Mouse (Mus musculus) naive thymus-derived CD4-positive, alpha-beta T cell, adult 2 months (primary cell): ENCODE measurements at regions not wholly inside any gene's neighbourhood (a gene's known extent, or its start where the extent isn't known, plus 50 kb on each side); places are given as distances from the start of the nearest gene placed in this dataset.

Experiments used
- DNase-seq: peaks from one replicate; pipeline ENCODE4 v3.0.0-alpha.2; 2011; ENCODE audit warnings: low read depth

DNA sequence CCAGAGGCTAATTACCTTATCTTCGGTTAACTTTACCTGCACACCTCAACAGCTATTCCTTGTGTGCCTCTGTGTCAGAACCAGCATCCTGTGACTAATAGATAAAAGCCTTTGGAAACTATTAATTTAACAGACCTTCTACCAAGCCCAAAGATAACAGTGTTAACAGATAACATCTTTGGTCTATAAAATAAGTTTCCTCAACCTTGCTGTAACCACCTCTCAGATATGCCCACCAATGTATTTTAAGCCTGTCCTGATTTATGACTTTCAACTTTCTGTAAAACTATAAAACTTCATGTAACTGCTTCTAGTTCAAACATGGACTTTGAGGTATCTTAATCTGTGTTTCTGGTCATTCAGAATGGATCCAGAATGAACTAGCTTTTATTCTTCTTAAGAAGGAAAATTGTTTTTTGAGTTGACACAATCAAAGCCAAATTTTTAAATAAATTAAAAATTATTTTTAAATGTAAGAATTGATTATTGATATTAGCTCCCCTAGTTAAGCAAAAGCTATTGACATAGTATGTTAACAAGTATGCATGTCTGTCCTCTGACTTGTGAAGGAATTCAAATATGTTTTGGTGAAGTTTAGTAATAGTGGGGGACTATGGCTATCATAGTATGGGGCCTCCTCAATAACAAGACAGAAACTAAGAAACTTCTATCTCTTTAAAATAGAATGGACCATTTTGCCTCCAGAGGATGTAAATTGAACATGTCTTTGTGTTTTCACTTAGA lies 238.7 kb upstream of the Marcks start:
- no peak for DNase-seq

DNA sequence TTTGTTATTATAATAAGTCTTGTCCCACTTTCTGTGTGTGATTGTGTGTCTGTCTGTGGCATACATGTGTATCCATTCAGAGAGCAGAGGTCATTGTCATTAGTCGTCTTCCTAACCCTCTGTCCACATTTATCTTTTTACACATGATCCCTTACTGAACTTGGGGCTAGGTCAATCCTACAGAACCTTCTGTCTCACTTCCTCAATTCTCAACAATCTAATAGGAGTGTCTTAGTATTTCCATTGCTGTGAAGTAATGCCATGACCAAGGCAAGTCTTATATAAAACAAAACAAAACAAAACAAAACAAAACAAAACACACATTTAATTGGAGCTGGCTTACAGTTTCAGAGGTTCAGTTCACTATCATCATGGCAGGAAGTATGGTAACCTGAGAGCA lies 237.5 kb upstream of the Marcks start:
- DNase-seq, result no peak

DNA sequence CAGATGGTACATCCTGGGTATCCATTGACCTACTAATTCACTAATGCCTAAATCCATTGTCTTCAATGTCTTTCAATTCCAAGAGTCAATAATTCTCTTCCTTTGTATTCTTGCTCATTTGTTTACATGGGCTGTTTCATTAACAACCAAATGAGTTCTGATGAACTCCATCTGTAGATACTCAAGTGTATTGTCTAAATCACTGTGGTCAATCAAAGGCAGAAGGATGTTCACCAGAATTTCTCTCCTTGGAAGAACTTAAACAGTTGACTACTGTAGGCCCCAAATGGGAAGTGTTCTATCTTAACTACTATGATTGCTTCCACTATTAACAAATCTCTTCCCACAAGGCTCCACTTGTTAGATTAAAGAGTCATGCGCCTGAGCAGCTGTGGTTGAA lies 236.9 kb upstream of the Marcks start:
- no peak for DNase-seq

DNA sequence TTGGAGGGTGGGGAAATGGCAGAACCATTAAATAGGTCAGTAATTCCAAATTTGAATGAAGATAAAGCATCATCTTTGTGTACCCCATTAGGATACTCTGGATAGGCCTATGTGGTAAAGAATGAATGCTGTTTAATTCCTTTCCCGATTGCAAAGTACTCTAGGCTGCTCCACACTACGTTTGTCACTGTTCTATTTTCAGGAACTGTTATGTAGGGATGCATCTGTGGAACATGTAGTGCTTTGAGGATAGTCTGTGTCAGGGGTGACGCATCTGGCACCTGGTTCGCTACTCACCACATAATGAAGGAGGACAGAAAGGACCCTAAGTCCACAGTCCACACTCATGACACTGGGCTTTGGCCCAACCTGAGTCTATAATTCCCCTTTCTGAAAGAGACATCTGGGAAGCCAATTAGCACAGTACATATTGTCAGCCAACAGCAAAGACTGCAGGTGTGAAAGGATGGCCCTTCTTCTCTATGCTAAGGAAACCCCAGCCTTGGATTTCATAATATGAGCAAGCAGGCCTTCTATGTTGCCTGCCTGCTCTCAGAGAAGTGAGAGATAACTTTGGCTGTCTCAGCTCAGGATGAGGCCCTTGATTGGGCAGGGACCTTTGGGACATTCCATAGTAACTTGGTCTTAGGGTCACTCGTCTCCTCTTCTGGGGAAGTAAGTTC lies 230.4 kb upstream of the Marcks start:
- no peak for DNase-seq

DNA sequence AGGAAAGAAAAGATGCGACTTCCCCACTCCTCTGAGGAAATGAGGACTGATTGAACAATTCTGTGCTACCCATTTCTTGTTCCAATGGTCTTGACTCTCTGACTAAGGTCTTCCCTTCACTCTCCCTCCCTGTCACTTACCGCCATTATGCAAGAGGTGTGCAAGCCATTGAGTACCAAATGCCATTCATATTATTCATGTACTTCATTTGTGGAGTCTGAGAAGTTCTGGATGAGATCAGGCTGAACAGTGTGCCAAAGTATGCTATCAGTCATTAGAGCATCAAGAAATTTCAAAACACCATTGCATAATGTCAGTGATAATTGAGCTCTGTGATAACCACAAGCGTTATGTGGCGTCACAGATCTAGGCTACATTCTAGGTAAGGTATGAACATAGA lies 229.1 kb upstream of the Marcks start:
- no peak for DNase-seq

DNA sequence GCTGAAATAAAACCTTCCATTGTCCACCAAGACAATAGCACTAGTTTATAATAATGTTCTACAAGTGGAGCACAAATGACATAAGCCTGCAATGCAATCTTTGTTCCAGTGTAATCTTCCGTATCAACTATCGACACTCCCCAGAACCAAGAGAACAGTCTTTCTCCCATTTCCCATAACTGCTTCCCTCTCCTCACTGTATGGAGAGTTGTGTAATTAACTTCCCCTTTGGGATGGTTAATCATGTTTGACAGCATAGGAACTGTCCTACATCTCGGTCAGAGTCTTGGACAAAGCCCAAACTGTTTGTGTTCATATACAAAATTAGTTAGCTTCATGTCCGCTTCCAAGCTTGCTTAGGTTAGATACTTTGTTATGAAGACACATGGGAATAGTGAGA lies 225.8 kb upstream of the Marcks start:
- no peak for DNase-seq

DNA sequence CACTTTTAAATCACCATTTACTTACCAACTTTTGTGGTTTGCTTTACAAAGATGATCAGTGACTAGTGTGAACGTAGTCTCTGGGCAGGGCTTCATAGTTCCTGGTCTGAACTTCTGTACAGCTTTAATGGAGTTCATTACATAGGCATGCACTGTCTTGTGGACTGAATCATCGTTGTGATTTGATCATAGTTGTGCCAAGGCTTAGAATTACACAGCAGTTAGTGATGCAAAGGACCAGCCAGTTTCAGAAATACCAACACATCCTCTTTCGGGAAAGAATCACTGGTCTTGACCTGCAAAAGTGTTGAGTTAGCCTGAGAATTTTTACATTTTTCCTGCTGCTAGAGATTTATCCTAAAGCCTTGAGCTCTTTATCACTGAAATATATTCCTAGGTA lies 222.3 kb upstream of the Marcks start:
- no peak for DNase-seq

DNA sequence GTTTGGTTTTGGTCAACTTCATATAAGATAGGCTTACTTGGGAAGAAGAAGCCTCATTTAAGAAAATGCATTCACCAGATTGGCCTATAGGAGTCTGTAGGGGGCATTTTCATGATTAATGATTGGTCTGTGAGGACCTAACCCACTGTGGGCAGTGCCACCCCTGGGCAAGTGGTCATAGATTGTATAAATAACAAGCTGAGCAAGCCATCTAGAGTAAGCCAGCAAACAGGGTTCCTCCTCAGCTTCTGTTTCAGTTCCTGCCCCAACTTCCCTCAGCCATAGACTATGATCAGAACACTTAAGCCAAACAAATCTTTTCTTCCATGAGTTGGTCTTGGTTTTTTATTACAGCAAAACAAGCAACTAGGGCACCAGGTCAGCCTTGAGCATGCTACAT lies 220.2 kb upstream of the Marcks start:
- no peak for DNase-seq

DNA sequence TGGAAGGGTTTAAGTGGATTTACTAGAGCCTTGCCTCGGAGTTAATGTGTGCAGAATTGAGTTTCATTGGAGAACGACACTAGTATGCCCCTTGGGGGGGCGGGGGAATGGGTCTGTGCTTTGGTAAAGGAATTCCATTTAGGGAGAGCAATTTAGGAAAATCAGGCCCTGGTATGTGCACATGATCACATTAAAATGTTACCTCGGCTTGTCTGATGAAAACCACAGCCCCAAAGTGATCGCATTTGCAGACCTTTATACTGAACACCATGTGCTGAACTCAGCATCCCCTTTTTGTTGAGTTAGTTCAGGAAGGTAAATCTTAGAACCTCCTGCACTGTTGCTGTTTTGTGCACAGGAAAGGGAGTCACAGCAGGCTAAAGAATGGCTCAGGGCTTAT lies 219.6 kb upstream of the Marcks start:
- no peak for DNase-seq

DNA sequence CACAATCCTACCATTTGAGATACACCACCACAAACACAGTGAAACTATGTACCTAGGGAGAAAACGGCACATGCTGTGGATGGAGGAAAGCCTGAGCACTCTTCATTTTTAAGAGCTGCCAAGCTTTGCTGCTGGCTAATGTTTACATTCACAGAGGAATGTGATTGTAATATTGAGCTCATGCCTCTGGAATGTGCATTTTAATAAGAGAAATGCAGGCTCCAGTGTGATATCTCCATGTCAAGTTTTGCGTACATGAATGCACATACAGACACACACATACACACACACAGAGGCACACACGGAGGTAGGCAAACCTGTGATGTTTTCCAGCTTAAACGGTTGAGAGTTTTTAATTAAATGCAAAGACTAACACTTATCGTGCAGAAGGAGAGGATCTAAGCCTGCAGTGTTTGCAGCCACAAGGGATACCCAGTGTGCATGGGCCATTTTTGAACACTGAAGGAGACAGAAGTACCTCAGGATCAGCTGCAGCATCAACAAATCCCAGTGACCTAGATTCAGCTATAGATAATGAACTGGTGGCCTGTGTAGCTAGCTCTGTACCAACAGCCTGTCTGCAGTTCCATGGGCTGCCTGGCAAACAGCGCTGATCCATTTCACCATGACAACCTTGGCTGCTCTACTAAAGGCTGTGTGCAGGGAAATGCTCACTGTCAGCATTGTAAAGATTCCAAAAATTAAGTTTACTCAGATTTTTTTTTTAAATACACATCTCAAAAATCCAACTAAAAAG lies 218.8 kb upstream of the Marcks start:
- no peak for DNase-seq

DNA sequence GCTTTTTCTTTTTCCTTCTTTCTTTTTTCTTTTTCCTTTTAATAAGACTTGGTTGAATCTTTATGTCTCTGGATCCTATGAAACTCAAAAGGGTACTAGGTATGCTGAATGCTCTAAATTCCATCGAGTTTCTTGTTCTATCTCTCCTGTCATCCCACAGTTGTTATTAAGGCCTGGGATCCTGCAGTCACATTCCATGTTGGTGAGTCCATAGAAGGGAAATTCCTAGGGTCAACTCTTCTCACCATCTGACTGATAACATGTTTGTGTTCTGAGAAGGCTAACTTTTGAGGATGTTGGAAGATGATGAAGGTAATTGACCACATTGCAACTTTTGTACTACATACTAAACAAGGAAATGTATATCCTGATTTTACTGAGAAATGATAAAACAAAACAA lies 210.5 kb upstream of the Marcks start:
- no peak for DNase-seq

DNA sequence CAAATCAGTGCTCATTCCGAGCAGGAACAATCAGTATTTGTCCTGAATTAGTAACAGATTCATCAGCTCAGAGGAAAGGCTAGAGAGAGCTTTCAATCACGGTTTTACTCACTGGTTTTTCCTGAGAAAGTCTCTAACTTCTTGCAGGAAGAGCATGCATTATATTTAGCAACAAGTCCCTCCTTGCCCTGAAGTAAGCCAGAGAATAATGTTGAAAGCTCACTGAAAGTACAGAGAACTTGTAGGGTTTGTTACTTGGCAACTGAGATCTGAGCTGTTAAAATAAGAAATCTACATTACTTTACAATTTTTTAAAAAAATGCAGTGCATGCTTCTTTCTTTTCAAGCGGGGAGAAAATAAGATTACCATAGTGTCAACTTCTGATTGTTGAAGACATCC lies 209.7 kb upstream of the Marcks start:
- DNase-seq, result no peak

DNA sequence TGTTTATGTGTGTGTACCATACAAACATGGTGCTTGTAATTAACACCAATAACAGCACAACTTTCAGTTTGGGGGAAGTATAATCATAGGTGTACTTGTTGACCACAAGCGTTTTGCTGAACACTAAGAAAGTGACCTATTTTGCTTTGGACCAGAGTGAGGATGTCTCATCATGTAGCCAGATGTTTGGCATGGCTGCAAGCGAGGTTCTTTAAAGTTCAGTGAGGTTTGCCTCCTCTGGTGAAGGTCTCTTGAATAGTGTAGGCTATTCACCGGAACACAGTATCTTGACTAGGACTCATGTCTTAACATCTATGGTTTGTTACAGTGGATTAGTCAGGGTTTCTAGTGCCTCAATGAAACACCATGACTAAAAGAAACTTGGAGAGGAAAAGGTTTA lies 208.9 kb upstream of the Marcks start:
- no peak for DNase-seq

DNA sequence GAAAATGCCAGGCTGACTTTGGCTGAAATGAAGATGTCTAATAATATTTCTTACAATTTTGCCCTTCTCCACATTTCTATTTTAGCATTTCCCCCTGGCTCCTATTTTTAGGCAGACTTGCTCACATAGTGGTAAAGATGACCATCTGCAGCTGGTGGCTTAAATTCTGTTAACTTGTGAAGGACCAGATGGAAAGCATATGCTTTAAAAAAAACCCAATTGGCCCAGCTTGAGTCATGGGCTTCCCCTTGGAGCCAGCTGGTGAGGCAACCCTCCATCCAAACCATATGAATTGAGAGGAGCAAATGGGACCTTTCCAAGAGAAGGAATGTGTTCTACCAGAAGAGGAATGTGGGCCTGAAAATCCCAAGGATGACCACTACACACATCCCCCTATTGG lies 204.0 kb upstream of the Marcks start:
- DNase-seq, result no peak

DNA sequence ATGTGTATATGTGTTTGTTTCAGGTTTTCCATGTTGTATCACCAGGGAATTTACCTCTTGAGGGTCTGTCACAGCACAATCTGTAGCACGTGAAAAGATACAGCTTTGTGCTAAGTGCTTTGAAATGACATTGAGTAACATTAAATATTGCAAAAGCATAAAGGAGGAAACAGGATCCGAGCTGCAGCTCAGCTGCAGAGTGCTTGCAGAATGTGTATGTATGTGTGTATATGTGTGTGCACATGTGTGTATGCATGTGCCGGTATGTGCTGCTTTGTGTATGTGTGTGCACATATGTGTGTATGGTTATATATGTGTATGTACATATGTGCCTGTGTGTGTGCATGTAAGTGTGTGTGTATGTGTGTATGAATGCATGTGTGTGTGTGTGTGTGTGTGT lies 200.9 kb upstream of the Marcks start:
- DNase-seq, result no peak

DNA sequence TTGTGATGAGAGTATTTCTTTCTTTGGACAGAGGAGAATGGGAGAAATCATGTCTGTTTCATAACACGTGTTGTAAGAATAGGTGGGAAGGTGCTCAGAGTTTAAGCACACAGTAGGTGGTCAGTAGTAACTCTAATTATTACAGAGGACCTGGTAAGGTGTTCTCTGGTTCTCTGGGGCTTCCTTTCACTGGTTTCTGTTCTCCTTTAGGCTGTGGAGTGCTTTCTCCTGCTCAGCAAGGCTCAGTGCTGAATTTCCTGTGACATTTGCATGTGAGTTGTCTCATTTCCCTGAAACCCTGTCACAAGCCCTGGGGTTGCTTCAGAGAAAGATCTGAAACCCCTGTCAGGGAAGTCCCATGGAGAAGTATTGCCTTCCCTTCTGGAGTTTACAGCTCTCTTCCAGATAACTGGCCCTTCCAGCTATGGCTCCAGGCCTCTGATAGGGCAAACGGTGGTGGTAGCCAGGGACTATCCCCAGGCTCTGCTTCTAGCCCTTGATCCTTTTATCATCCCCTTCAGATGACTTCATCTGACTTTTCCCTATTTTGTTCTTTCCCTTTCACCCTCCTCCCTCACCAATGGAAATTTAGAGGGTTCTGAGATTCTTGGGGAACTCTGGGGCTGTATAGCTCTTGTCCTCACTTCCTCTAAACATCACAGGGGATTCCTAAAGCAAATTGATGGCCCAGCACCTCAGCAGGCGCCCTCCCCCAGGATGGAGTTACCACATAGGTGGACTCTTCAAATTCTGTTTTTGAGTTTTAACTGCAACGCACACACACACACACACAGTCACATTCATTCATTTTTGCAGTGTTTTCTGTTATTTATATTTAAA lies 199.6 kb upstream of the Marcks start:
- DNase-seq, result no peak

DNA sequence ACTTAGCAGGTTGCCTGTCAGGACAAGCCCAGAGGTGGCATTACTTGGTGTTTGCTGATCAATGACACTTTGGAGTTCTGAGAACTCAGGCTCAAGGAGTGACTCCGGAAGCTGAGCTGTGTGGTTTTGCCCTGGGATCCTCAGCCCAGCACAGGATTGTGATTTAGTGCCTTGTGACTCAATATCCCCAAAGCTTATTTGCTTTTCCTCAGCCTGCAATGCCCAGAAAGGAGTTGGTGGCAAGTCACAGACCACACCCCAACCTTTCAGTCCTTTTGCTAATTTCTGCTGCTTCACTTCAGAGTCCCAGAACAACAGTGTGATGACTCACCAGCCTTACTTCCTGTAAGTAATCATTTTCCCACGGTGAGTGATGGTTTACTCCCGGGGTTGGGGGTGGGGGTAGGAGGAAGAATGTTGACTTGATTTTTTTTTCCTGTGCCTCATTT lies 198.5 kb upstream of the Marcks start:
- peak; percentile 21 for DNase-seq

DNA sequence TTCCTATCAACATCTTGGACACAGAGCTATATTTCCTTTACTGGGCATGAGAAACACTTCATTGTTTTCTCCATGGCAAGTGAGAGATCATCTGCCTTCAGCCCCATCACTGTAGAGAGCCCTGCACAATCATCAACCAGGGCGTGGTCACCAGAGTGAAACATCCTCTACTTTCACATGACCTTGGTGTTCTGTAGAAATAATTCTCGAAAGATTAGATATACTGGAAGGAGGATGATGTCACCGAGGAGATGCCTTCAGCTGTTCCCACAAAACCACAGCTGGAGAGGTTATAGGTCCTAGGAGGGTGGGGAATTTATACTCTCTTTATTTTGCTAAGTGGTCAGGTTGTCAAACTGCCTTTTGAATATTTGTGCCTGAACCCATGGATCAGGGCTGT lies 196.4 kb upstream of the Marcks start:
- no peak for DNase-seq

DNA sequence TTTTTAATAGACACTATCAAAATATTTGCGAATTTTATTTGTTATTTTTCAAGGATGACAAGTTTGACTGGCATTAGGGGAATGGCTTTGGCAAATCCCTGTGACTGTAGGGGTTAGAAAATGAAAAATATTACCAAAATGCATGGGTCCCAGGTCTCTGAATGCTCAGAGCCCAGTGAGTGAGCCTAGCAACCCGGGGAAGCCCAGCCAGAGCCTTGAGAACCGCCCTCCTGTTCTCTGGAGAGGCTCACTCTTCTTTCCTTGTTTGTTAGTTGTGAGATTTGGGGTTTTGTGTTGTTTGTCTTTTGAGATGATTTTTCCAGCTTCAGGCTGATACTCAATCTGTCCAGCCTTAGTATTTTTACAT lies 187.4 kb upstream of the Marcks start:
- DNase-seq, result no peak

DNA sequence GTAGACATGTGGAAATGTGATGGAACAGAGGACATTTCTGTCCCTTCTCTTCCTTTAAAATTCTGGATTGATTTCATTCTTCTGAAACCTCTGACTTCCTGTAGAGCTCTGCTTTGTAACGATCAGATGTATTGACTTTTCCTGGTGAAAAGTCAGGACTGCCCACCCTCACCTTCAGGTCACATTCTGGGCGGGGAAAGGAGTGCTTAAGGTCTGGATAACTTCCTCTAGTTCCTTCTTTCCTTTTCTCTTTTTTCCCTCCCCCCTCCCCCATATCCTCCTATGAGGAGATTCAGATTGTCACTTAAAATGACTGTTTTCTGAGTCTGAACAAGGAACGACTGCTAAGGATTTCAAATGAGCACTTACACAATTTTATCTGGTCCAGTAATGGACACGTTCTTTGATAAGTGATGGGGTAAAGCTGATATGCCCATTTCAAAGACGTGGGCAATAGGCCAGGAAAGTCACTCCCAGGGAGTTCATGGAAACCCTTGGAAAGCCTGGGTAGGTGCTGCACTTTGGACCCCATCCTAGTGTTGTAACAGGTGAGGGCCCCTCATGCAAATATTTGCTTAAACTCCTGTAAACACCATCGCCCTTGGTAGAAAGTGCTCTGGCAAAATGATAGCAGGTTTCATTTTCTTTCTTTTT lies 186.9 kb upstream of the Marcks start:
- no peak for DNase-seq

DNA sequence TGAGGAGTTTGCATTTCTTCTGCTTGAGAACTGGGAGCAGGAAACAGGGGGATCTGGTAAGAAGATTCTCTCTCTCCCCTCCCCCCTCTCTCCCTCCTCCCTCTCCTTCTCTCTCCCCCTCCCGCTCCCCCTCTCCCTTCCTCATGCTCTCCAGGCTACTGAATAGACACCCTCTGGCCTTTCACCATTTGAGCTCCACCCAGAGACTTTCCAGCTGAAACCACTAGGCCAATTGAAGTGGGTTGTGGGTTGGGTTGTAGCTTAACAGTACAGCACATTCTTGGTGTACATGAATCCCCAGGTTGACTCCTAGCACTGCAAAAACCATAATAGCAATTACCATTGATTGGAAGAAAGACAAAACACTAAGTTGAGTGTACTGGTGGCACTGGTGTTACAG lies 185.0 kb upstream of the Marcks start:
- peak; percentile 22 for DNase-seq

DNA sequence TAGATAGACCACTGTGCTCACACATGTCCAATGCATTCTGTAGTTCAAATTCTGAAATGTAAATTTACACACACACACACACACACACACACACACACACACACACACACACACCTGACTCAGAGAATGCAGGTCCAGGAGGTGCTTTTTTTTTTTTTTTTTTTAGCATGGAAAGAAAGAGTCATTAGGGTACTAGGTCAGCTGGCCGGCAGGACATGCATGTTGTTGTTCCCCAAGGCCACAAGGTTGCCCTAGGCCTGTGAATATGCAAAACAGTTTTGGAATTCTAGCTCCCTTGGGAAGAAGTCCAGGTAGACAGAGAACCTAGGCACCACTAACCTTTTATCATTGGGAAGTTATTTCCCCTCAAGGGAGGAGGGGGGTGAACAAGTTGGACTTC lies 184.1 kb upstream of the Marcks start:
- DNase-seq, result no peak
